Mouse (Mus musculus) limb, embryonic 14.5 days (tissue): Measurements from ENCODE around the gene Gaa. TPM values are rescaled to one million over a fixed set of nuclear protein-coding genes. Genes with fewer than 3 reads are reported as not detected.
A peak's percentile ranks its signal among the peaks of the same experiment; 100 is the strongest.
"Not testable (repeated sequence)": the region's sequence is repeated elsewhere in the genome, so short reads cannot be mapped to it uniquely, and the experiment has no call there.

ENCODE experiments used
- ATAC-seq: fragments of 200-750 bp; cut with Nextera tagmentation; 2 replicates; pipeline ENCODE4 v1.8.0; 2017; ENCODE audit warnings: low read depth, moderate number of reproducible peaks, moderate TSS enrichment; ENCODE audit not compliant: low FRiP score
- DNase-seq: peaks from one replicate; pipeline ENCODE4 v3.0.0-alpha.2; 2015; ENCODE audit warnings: low spot score
- H3K27ac ChIP-seq: fragments of 300-500 bp; sonication (generic); replicated peaks from 2 replicates; pipeline ENCODE4 v1.5.1; 2014; ENCODE audit warnings: low read depth, mild to moderate bottlenecking, low read length, moderate library complexity, mixed read lengths
- H3K27me3 ChIP-seq: fragments of 300-500 bp; sonication (generic); 2 replicates; pipeline ENCODE4 v1.6.1; 2014; ENCODE audit warnings: low read length, mixed read lengths; ENCODE audit not compliant: control insufficient read depth, insufficient read depth
- H3K36me3 ChIP-seq: fragments of 300-500 bp; sonication (generic); 2 replicates; pipeline ENCODE4 v1.6.1; 2014; ENCODE audit warnings: mild to moderate bottlenecking, low read length, moderate library complexity, mixed read lengths; ENCODE audit not compliant: control insufficient read depth, insufficient read depth
- H3K4me1 ChIP-seq: fragments of 300-500 bp; sonication (generic); 2 replicates; pipeline ENCODE4 v1.6.1; 2014; ENCODE audit warnings: antibody characterized with exemption, low read length, mixed read lengths; ENCODE audit not compliant: control insufficient read depth, insufficient read depth
- H3K4me2 ChIP-seq: fragments of 300-500 bp; sonication (generic); replicated peaks from 2 replicates; pipeline ENCODE4 v1.6.1; 2014; ENCODE audit warnings: low read depth, mild to moderate bottlenecking, low read length, moderate library complexity; ENCODE audit not compliant: severe bottlenecking
- H3K4me3 ChIP-seq: fragments of 300-500 bp; sonication (generic); replicated peaks from 2 replicates; pipeline ENCODE4 v1.5.1; 2014; ENCODE audit warnings: low read length
- H3K9ac ChIP-seq: fragments of 300-500 bp; sonication (generic); 2 replicates; pipeline ENCODE4 v1.6.1; 2014; ENCODE audit warnings: mild to moderate bottlenecking, low read depth, low read length, moderate library complexity; ENCODE audit not compliant: severe bottlenecking
- H3K9me3 ChIP-seq: fragments of 300-500 bp; sonication (generic); 2 replicates; pipeline ENCODE4 v1.6.1; 2016; ENCODE audit warnings: low read length; ENCODE audit not compliant: control insufficient read depth
- POLR2A ChIP-seq: fragments of 200-500 bp; IDR thresholded peaks from 2 replicates; pipeline ENCODE4 v1.8.0; 2012; ENCODE audit warnings: inconsistent platforms, mild to moderate bottlenecking, moderate library complexity, borderline replicate concordance; ENCODE audit not compliant: insufficient read depth, insufficient read length; ENCODE audit errors: extremely low read depth
- WGBS: fragments of 180-500 bp; shearing (Covaris S2); extraction: QIAGEN DNeasy Blood & Tissue Kit; methylation state at CpG from one replicate; pipeline ENCODE4 v1.1.7; 2014; 5-methylcytosine and 5-hydroxymethylcytosine counted together
- polyA plus RNA-seq, 2 experiments: library from polyadenylated mRNA; depleted of rRNA in 1 of 2; stranded (reverse) in 1 of 2; unstranded in 1 of 2; fragments of >200 nt; fragmentation: Nextera tagmentation in 1 of 2; extraction: Ambion mirVana in 1 of 2; gene quantifications; 2 replicates each; pipeline versions ENCODE4 v1.2.1 to v1.2.3; 2012 to 2014

The Gaa gene
- polyA plus RNA-seq, 2 experiments: 74.5 to 136 TPM

- Histone ChIP-seq H3K27ac (no peak overlapping the region), H3K36me3 (no peaks in the 10 kb centered on the region), H3K9me3 (0 out of 2 replicates have a peak, but pooled peaks cover 5% of the 10 kb centered on the region), H3K4me3 (peak overlapping the region; percentile 7), H3K4me2 (peak overlapping the region; percentile 40), H3K9ac (no peak overlapping the region), H3K4me1 (no peaks in the 10 kb centered on the region), H3K27me3 (no peaks in the 10 kb centered on the region)
- no peak for TF ChIP-seq POLR2A
- WGBS: 9% methylated on average over 11 of the region's 11 CpGs
- DNase-seq (no peak), ATAC-seq (peak; percentile 64)
These were observed 29.4 kb upstream of the Gaa start for GRCm38 (mm10) chr11:119238305-119238721.

GRCm38 (mm10) chr11:119239480-119239879, 28.2 kb upstream of the Gaa start:
- ATAC-seq (no peak), DNase-seq (no peak)
- 93% methylated on average over 12 of the region's 12 CpGs for WGBS
- no peak for TF ChIP-seq POLR2A
- no peak overlapping the region for H3K4me3 ChIP-seq
- H3K4me2 ChIP-seq: no peak overlapping the region
- H3K36me3 ChIP-seq: no peaks in the 10 kb centered on the region
- H3K9ac ChIP-seq: no peak overlapping the region
- H3K4me1 ChIP-seq: no peaks in the 10 kb centered on the region
- no peaks in the 10 kb centered on the region for H3K27me3 ChIP-seq
- H3K27ac ChIP-seq: no peak overlapping the region
- 0 out of 2 replicates have a peak, but pooled peaks cover 3% of the 10 kb centered on the region for H3K9me3 ChIP-seq

GRCm38 (mm10) chr11:119245543-119245942, 22.1 kb upstream of the Gaa start:
- not testable (repeated sequence) for ATAC-seq, H3K36me3 ChIP-seq, H3K27me3 ChIP-seq, DNase-seq, H3K9ac ChIP-seq, H3K27ac ChIP-seq, H3K4me1 ChIP-seq, H3K4me3 ChIP-seq, H3K9me3 ChIP-seq, H3K4me2 ChIP-seq
- 98% methylated on average over 6 of the region's 6 CpGs for WGBS

GRCm38 (mm10) chr11:119249011-119249410, 18.7 kb upstream of the Gaa start:
- H3K4me1 ChIP-seq: peaks cover 15% of the 10 kb centered on the region
- DNase-seq (peak; percentile 85), ATAC-seq (peak; percentile 53)
- no peaks in the 10 kb centered on the region for H3K27me3 ChIP-seq
- H3K9ac ChIP-seq: no peak overlapping the region
- H3K27ac ChIP-seq: no peak overlapping the region
- H3K9me3 ChIP-seq: no peaks in the 10 kb centered on the region
- no peaks in the 10 kb centered on the region for H3K36me3 ChIP-seq
- no peak overlapping the region for H3K4me2 ChIP-seq
- no peak for TF ChIP-seq POLR2A
- WGBS: 21% methylated on average over 6 of the region's 6 CpGs
- H3K4me3 ChIP-seq: no peak overlapping the region

GRCm38 (mm10) chr11:119250998-119251397, 16.7 kb upstream of the Gaa start:
- TF ChIP-seq POLR2A: no peak
- H3K4me2 ChIP-seq: no peak overlapping the region
- WGBS: 44% methylated on average over 17 of the region's 17 CpGs

More at GRCm38 (mm10) chr11:119250998-119251397, 16.7 kb upstream of the Gaa start:
- no peak for ATAC-seq
- no peak for DNase-seq
- H3K27ac ChIP-seq: no peak overlapping the region
- H3K9me3 ChIP-seq: no peaks in the 10 kb centered on the region
- no peaks in the 10 kb centered on the region for H3K27me3 ChIP-seq
- H3K36me3 ChIP-seq: no peaks in the 10 kb centered on the region
- peaks cover 15% of the 10 kb centered on the region for H3K4me1 ChIP-seq
- H3K9ac ChIP-seq: no peak overlapping the region
- no peak overlapping the region for H3K4me3 ChIP-seq
